Mouse (Mus musculus): ENCODE results near the gene Pde4dip. TPM values are rescaled to one million over a fixed set of nuclear protein-coding genes. Genes with fewer than 3 reads are reported as not detected.
A peak's percentile ranks its signal among the peaks of the same experiment; 100 is the strongest.

Pde4dip gene
- polyA plus RNA-seq, 1 experiment = 58.1 TPM

- Histone ChIP-seq H3K4me3 (ENCODE audit: insufficient read depth, low read depth, low read length) (no peak overlapping the region), H3K27me3 (replicated peaks; ENCODE audit: control insufficient read depth, insufficient read depth, low read length) (no peaks in the 10 kb centered on the region), H3K36me3 (ENCODE audit: control insufficient read depth, insufficient read depth, low read length) (no peaks in the 10 kb centered on the region), H3K4me1 (ENCODE audit: control insufficient read depth, insufficient read depth, low read length) (no peaks in the 10 kb centered on the region), H3K27ac (ENCODE audit: insufficient read depth, low read depth, low read length) (no peak overlapping the region)
- WGBS = 78% methylated on average over 7 of the region's 7 CpGs
- TF ChIP-seq CTCF (conservative IDR thresholded peaks at IDR 0.05; ENCODE audit: insufficient read depth, insufficient read length, low read depth, low read length) (no peak), POLR2A (IDR thresholded peaks at IDR 0.05; ENCODE audit: low read depth, low read length) (no peak)
- no peak for DNase-seq
These were observed 44.2 kb downstream of the Pde4dip start for GRCm38 (mm10) chr3:97844163-97844820.

GRCm38 (mm10) chr3:97842641-97843040, 45.9 kb downstream of the Pde4dip start:
- Histone ChIP-seq H3K27ac (ENCODE audit: insufficient read depth, low read depth, low read length) (no peak overlapping the region), H3K4me3 (ENCODE audit: insufficient read depth, low read depth, low read length) (no peak overlapping the region), H3K27me3 (replicated peaks; ENCODE audit: control insufficient read depth, insufficient read depth, low read length) (no peaks in the 10 kb centered on the region), H3K36me3 (ENCODE audit: control insufficient read depth, insufficient read depth, low read length) (no peaks in the 10 kb centered on the region), H3K4me1 (ENCODE audit: control insufficient read depth, insufficient read depth, low read length) (no peaks in the 10 kb centered on the region)
- WGBS = 57% methylated on average over 2 of the region's 2 CpGs
- TF ChIP-seq POLR2A (IDR thresholded peaks at IDR 0.05; ENCODE audit: low read depth, low read length) (no peak), CTCF (conservative IDR thresholded peaks at IDR 0.05; ENCODE audit: insufficient read depth, insufficient read length, low read depth, low read length) (no peak)
- DNase-seq = no peak

- Histone ChIP-seq H3K27ac (ENCODE audit: insufficient read depth, low read depth, low read length) (no peak overlapping the region), H3K4me3 (ENCODE audit: insufficient read depth, low read depth, low read length) (no peak overlapping the region), H3K4me1 (ENCODE audit: control insufficient read depth, insufficient read depth, low read length) (no peaks in the 10 kb centered on the region), H3K27me3 (replicated peaks; ENCODE audit: control insufficient read depth, insufficient read depth, low read length) (no peaks in the 10 kb centered on the region), H3K36me3 (ENCODE audit: control insufficient read depth, insufficient read depth, low read length) (no peaks in the 10 kb centered on the region)
- TF ChIP-seq POLR2A (IDR thresholded peaks at IDR 0.05; ENCODE audit: low read depth, low read length) = no peak
- TF ChIP-seq CTCF (conservative IDR thresholded peaks at IDR 0.05; ENCODE audit: insufficient read depth, insufficient read length, low read depth, low read length) = no peak
- peak; percentile 20 for DNase-seq
These were observed 48.1 kb downstream of the Pde4dip start for GRCm38 (mm10) chr3:97840439-97840838.

- TF ChIP-seq CTCF (conservative IDR thresholded peaks at IDR 0.05; ENCODE audit: insufficient read depth, insufficient read length, low read depth, low read length) (no peak), POLR2A (IDR thresholded peaks at IDR 0.05; ENCODE audit: low read depth, low read length) (no peak)
- no peaks in the 10 kb centered on the region for H3K27me3 ChIP-seq (replicated peaks; ENCODE audit: control insufficient read depth, insufficient read depth, low read length)
- no peak for DNase-seq
- H3K4me1 ChIP-seq (ENCODE audit: control insufficient read depth, insufficient read depth, low read length) = no peaks in the 10 kb centered on the region
- no peak overlapping the region for H3K4me3 ChIP-seq (ENCODE audit: insufficient read depth, low read depth, low read length)
- WGBS = 91% methylated on average over 5 of the region's 5 CpGs
- no peaks in the 10 kb centered on the region for H3K36me3 ChIP-seq (ENCODE audit: control insufficient read depth, insufficient read depth, low read length)
- no peak overlapping the region for H3K27ac ChIP-seq (ENCODE audit: insufficient read depth, low read depth, low read length)
These were observed 52.6 kb downstream of the Pde4dip start for GRCm38 (mm10) chr3:97835888-97836287.

GRCm38 (mm10) chr3:97834625-97835024, 53.9 kb downstream of the Pde4dip start:
- TF ChIP-seq POLR2A (IDR thresholded peaks at IDR 0.05; ENCODE audit: low read depth, low read length) (no peak), CTCF (conservative IDR thresholded peaks at IDR 0.05; ENCODE audit: insufficient read depth, insufficient read length, low read depth, low read length) (no peak)
- WGBS = 70% methylated on average over 1 of the region's 1 CpGs
- Histone ChIP-seq H3K27me3 (replicated peaks; ENCODE audit: control insufficient read depth, insufficient read depth, low read length) (no peaks in the 10 kb centered on the region), H3K4me3 (ENCODE audit: insufficient read depth, low read depth, low read length) (no peak overlapping the region), H3K36me3 (ENCODE audit: control insufficient read depth, insufficient read depth, low read length) (no peaks in the 10 kb centered on the region), H3K4me1 (ENCODE audit: control insufficient read depth, insufficient read depth, low read length) (no peaks in the 10 kb centered on the region), H3K27ac (ENCODE audit: insufficient read depth, low read depth, low read length) (no peak overlapping the region)
- no peak for DNase-seq

GRCm38 (mm10) chr3:97831564-97832320, 56.8 kb downstream of the Pde4dip start:
- Histone ChIP-seq H3K27ac (ENCODE audit: insufficient read depth, low read depth, low read length) (no peak overlapping the region), H3K36me3 (ENCODE audit: control insufficient read depth, insufficient read depth, low read length) (no peaks in the 10 kb centered on the region), H3K4me3 (ENCODE audit: insufficient read depth, low read depth, low read length) (no peak overlapping the region), H3K27me3 (replicated peaks; ENCODE audit: control insufficient read depth, insufficient read depth, low read length) (no peaks in the 10 kb centered on the region), H3K4me1 (ENCODE audit: control insufficient read depth, insufficient read depth, low read length) (no peaks in the 10 kb centered on the region)
- WGBS = 70% methylated on average over 15 of the region's 15 CpGs
- DNase-seq = no peak
- no peak for TF ChIP-seq POLR2A (IDR thresholded peaks at IDR 0.05; ENCODE audit: low read depth, low read length)
- no peak for TF ChIP-seq CTCF (conservative IDR thresholded peaks at IDR 0.05; ENCODE audit: insufficient read depth, insufficient read length, low read depth, low read length)

- H3K36me3 ChIP-seq (ENCODE audit: control insufficient read depth, insufficient read depth, low read length) = no peaks in the 10 kb centered on the region
- no peaks in the 10 kb centered on the region for H3K27me3 ChIP-seq (replicated peaks; ENCODE audit: control insufficient read depth, insufficient read depth, low read length)
- H3K4me3 ChIP-seq (ENCODE audit: insufficient read depth, low read depth, low read length) = no peak overlapping the region
- no peak for DNase-seq
- TF ChIP-seq CTCF (conservative IDR thresholded peaks at IDR 0.05; ENCODE audit: insufficient read depth, insufficient read length, low read depth, low read length) = no peak
- no peak for TF ChIP-seq POLR2A (IDR thresholded peaks at IDR 0.05; ENCODE audit: low read depth, low read length)
- no peaks in the 10 kb centered on the region for H3K4me1 ChIP-seq (ENCODE audit: control insufficient read depth, insufficient read depth, low read length)
- 89% methylated on average over 2 of the region's 2 CpGs for WGBS
- H3K27ac ChIP-seq (ENCODE audit: insufficient read depth, low read depth, low read length) = no peak overlapping the region
These were observed 57.9 kb downstream of the Pde4dip start for GRCm38 (mm10) chr3:97830622-97831021.
